Mouse (Mus musculus) lung, postnatal 14 days (tissue): ENCODE measurements at regions not wholly inside any gene's neighbourhood (a gene's known extent, or its start where the extent isn't known, plus 50 kb on each side); places are given as distances from the start of the nearest gene placed in this dataset.

Experiments used
- DNase-seq: peaks from one replicate; pipeline ENCODE4 v3.0.0; 2021

GRCm38 (mm10) chr13:51345321-51345720 is 63.1 kb upstream of the S1pr3 start:
- no peak for DNase-seq

GRCm38 (mm10) chr13:51345839-51346550 is 62.4 kb upstream of the S1pr3 start:
- DNase-seq = no peak

GRCm38 (mm10) chr13:51348707-51349106 is 59.7 kb upstream of the S1pr3 start:
- DNase-seq = no peak

- DNase-seq = no peak
Observed at GRCm38 (mm10) chr13:51349818-51350551, 58.5 kb upstream of the S1pr3 start.

- DNase-seq = no peak
Observed at GRCm38 (mm10) chr13:51352874-51353273, 55.6 kb upstream of the S1pr3 start.

- DNase-seq = no peak
Observed at GRCm38 (mm10) chr13:51355507-51355906, 52.9 kb upstream of the S1pr3 start.
